Comparison of ENCODE assay signal across 9 mouse cellular contexts in the genomic region with DNA sequence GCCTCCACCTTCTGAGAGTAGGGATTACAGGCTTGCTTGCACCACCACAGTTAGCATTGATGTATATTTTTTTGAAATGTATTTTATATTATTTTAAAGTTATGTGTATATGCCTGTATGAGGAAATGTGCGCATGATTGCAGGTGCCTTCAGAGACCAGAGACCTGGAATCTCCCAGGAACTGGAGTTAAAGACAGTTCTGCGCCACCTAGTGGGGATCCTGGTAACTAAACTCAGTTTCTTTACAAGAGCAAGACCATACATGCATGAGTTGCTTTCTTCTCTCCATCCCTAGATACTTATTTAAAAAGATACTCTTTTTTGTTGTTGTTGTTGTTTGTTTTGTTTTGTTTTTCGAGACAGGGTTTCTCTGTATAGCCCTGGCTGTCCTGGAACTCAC. TPM values are rescaled to one million over a fixed set of nuclear protein-coding genes. Genes with fewer than 3 reads are reported as not detected.
DNase-seq lines count a peak whose midpoint lies in the region; ATAC-seq and TF ChIP-seq lines count a peak whose summit lies in the region.
"Had no signal": no experiment of that assay in that cellular context is flagged by ENCODE, and none has a peak within 500 bp of the region (broad histone marks: within the 10 kb centered on the region; RNA-seq: fewer than 3 reads in every experiment).

No protein-coding gene starts in this region.

- no peaks in the 10 kb centered on the region for H3K27me3 ChIP-seq in intestine, postnatal 0 days (replicated peaks; ENCODE audit: control insufficient read depth, insufficient read depth, low read length)
- no peaks in the 10 kb centered on the region for H3K27me3 ChIP-seq in intestine, embryonic 16.5 days (replicated peaks; ENCODE audit: control insufficient read depth, insufficient read depth, low read length)
- no peaks in the 10 kb centered on the region for H3K27me3 ChIP-seq in Patski
- H3K27me3 ChIP-seq: liver, embryonic 15.5 days had no signal

- POLR2A ChIA-PET in Patski (lab: Charles Lee) = no interaction called here

- in situ Hi-C loops in Patski (cut with MboI; ENCODE audit: low pct_unique_long_range_greater_than_20kb) = loop anchor here (5.0 kb wide), 1 partner anchor 127 kb away; no protein-coding TSS in a partner anchor

- peak; percentile 80 for TF ChIP-seq CTCF in intestine, postnatal 0 days (IDR thresholded peaks at IDR 0.05; ENCODE audit: low read depth)
- TF ChIP-seq CTCF in Patski (IDR thresholded peaks at IDR 0.05) = peak; percentile 68

- WGBS in intestine, postnatal 0 days = 13% methylated on average over 3 of the region's 3 CpGs
- 11% methylated on average over 3 of the region's 3 CpGs for WGBS in intestine, embryonic 16.5 days

- H3K9ac ChIP-seq in intestine, postnatal 0 days (ENCODE audit: low read depth, low read length) = no peak overlapping the region
- no peak overlapping the region for H3K9ac ChIP-seq in intestine, embryonic 16.5 days (ENCODE audit: low read depth, low read length)
- H3K9ac ChIP-seq: liver, embryonic 15.5 days had no signal

- CTCF ChIA-PET in Patski (lab: Charles Lee) = interaction anchor here (0.9 to 1.8 kb wide), 4 partner anchors 9 to 130 kb away, joined by 3 to 7 read pairs (median 4); no protein-coding TSS in a partner anchor

- no peaks in the 10 kb centered on the region for H3K36me3 ChIP-seq in intestine, postnatal 0 days (ENCODE audit: control insufficient read depth, insufficient read depth)
- H3K36me3 ChIP-seq in intestine, embryonic 16.5 days (ENCODE audit: control insufficient read depth, insufficient read depth, low read length) = no peaks in the 10 kb centered on the region
- H3K36me3 ChIP-seq: liver, embryonic 15.5 days had no signal

- no peaks in the 10 kb centered on the region for H3K4me1 ChIP-seq in intestine, postnatal 0 days (replicated peaks; ENCODE audit: control insufficient read depth, insufficient read depth, low read length)
- H3K4me1 ChIP-seq in intestine, embryonic 16.5 days (ENCODE audit: control insufficient read depth, insufficient read depth, low read length) = 0 out of 2 replicates have a peak, but pooled peaks cover 2% of the 10 kb centered on the region

- H3K4me3 ChIP-seq in intestine, postnatal 0 days (ENCODE audit: low read depth, low read length) = no peak overlapping the region
- no peak overlapping the region for H3K4me3 ChIP-seq in intestine, embryonic 16.5 days (ENCODE audit: low read length)
- H3K4me3 ChIP-seq: liver, embryonic 15.5 days had no signal

- no peak for ATAC-seq in intestine, postnatal 0 days
- no peak for ATAC-seq in intestine, embryonic 16.5 days
- no peak for ATAC-seq in Patski
- no peak for ATAC-seq in megakaryocyte, adult 5-6 weeks (ENCODE audit: poor library complexity, severe bottlenecking)

- peak; percentile 50 to 58 for DNase-seq in CD8-positive naive resting alpha-beta T cell, adult 2 months (ENCODE audit: low read depth in 2 of 2, low spot score in 2 of 2)
- DNase-seq in Patski (ENCODE audit: low read depth, low spot score) = no peak
- DNase-seq in embryo, embryonic 10 days (ENCODE audit: low spot score) = peak; percentile 83
- DNase-seq in layer of hippocampus, postnatal 10 days (ENCODE audit: low spot score in 2 of 2) = peak; percentile 64 to 73
- DNase-seq in retina, postnatal 1 day = peak; percentile 84

- no peak overlapping the region for H3K27ac ChIP-seq in intestine, postnatal 0 days (ENCODE audit: low read depth, low read length)
- no peak overlapping the region for H3K27ac ChIP-seq in intestine, embryonic 16.5 days (ENCODE audit: low read length)
- H3K27ac ChIP-seq: liver, embryonic 15.5 days had no signal

- no peak overlapping the region for H3K4me2 ChIP-seq in intestine, postnatal 0 days (replicated peaks; ENCODE audit: low read depth)
- H3K4me2 ChIP-seq in intestine, embryonic 16.5 days (ENCODE audit: low read depth, low read length) = no peak overlapping the region
- H3K4me2 ChIP-seq: liver, embryonic 15.5 days had no signal

- H3K9me3 ChIP-seq in intestine, postnatal 0 days (ENCODE audit: control insufficient read depth) = no peaks in the 10 kb centered on the region
- no peaks in the 10 kb centered on the region for H3K9me3 ChIP-seq in intestine, embryonic 16.5 days (ENCODE audit: control insufficient read depth, low read length)
- H3K9me3 ChIP-seq: liver, embryonic 15.5 days had no signal

RNA-seq across cellular contexts. Expression of gene Ggcx, which starts 4.5 kb away (rescaled TPM):
- polyA plus RNA-seq in intestine, postnatal 0 days (2015; fragmentation: Nextera tagmentation; extraction: Ambion mirVana) = 6.2 and 6.8 TPM in 2 replicates
- 20.3 and 23.7 TPM in 2 replicates for polyA plus RNA-seq in intestine, embryonic 16.5 days (2015; fragmentation: Nextera tagmentation; extraction: Ambion mirVana)
- polyA plus RNA-seq in Patski (2021) = 36.3 TPM
- 10 to 100 TPM; 20.3 to 20.5 TPM for total RNA-seq in layer of hippocampus, postnatal 10 days (2021)
- total RNA-seq in megakaryocyte, adult 5-6 weeks (2015) = 5.6 and 7.8 TPM in 2 replicates
- total RNA-seq in megakaryocyte, adult 5-6 weeks (2017) = 6.0 and 8.3 TPM in 2 replicates

RNA-seq across cellular contexts. Expression of gene Vamp8, which starts 19.1 kb away (rescaled TPM):
- 450 and 453 TPM in 2 replicates for polyA plus RNA-seq in intestine, postnatal 0 days (2015; fragmentation: Nextera tagmentation; extraction: Ambion mirVana)
- 251 and 269 TPM in 2 replicates for polyA plus RNA-seq in intestine, embryonic 16.5 days (2015; fragmentation: Nextera tagmentation; extraction: Ambion mirVana)
- 189 TPM for polyA plus RNA-seq in Patski (2021)
- total RNA-seq in layer of hippocampus, postnatal 10 days (2021) = 10 to 100 TPM; 11.1 to 13.8 TPM
- total RNA-seq in megakaryocyte, adult 5-6 weeks (2015) = 219 and 236 TPM in 2 replicates
- total RNA-seq in megakaryocyte, adult 5-6 weeks (2017) = 199 and 241 TPM in 2 replicates

RNA-seq across cellular contexts. Expression of gene Vamp5, which starts 29.3 kb away (rescaled TPM):
- 14.9 and 16.6 TPM in 2 replicates for polyA plus RNA-seq in intestine, postnatal 0 days (2015; fragmentation: Nextera tagmentation; extraction: Ambion mirVana)
- 17.3 and 17.8 TPM in 2 replicates for polyA plus RNA-seq in intestine, embryonic 16.5 days (2015; fragmentation: Nextera tagmentation; extraction: Ambion mirVana)
- 33.2 TPM for polyA plus RNA-seq in Patski (2021)
- total RNA-seq in layer of hippocampus, postnatal 10 days (2021) = 1 to 10 TPM; 4.2 to 4.6 TPM
- 15.4 and 20.0 TPM in 2 replicates for total RNA-seq in megakaryocyte, adult 5-6 weeks (2015)
- total RNA-seq in megakaryocyte, adult 5-6 weeks (2017) = 6.5 and 12.4 TPM in 2 replicates

RNA-seq across cellular contexts. Expression of gene Mat2a, which starts 29.8 kb away (rescaled TPM):
- 120 and 128 TPM in 2 replicates for polyA plus RNA-seq in intestine, postnatal 0 days (2015; fragmentation: Nextera tagmentation; extraction: Ambion mirVana)
- polyA plus RNA-seq in intestine, embryonic 16.5 days (2015; fragmentation: Nextera tagmentation; extraction: Ambion mirVana) = 268 and 293 TPM in 2 replicates
- polyA plus RNA-seq in Patski (2021) = 181 TPM
- total RNA-seq in layer of hippocampus, postnatal 10 days (2021) = 100 to 1,000 TPM; 173 to 191 TPM
- 181 and 183 TPM in 2 replicates for total RNA-seq in megakaryocyte, adult 5-6 weeks (2015)
- total RNA-seq in megakaryocyte, adult 5-6 weeks (2017) = 95.4 and 105 TPM in 2 replicates

RNA-seq across cellular contexts. Expression of gene Rnf181, which starts 42.8 kb away (rescaled TPM):
- 122 and 132 TPM in 2 replicates for polyA plus RNA-seq in intestine, postnatal 0 days (2015; fragmentation: Nextera tagmentation; extraction: Ambion mirVana)
- polyA plus RNA-seq in intestine, embryonic 16.5 days (2015; fragmentation: Nextera tagmentation; extraction: Ambion mirVana) = 159 and 162 TPM in 2 replicates
- 98.4 TPM for polyA plus RNA-seq in Patski (2021)
- 10 to 100 TPM; 69.4 to 71.1 TPM for total RNA-seq in layer of hippocampus, postnatal 10 days (2021)
- total RNA-seq in megakaryocyte, adult 5-6 weeks (2015) = 69.3 and 70.0 TPM in 2 replicates
- total RNA-seq in megakaryocyte, adult 5-6 weeks (2017) = 49.5 and 52.1 TPM in 2 replicates
